Mouse (Mus musculus): ENCODE data around the gene Dock7. TPM values are rescaled to one million over a fixed set of nuclear protein-coding genes. Genes with fewer than 3 reads are reported as not detected.
"Not testable (repeated sequence)": the region's sequence is repeated elsewhere in the genome, so short reads cannot be mapped to it uniquely, and the experiment has no call there.

Dock7 gene
- total and polyA plus RNA-seq, 2 experiments from 2014 or later = 36.8 to 82.3 TPM

GRCm38 (mm10) chr4:98960243-98960642, 160.5 kb downstream of the Dock7 start:
- WGBS = 93% methylated on average over 3 of the region's 3 CpGs
- no peak overlapping the region for H3K9ac ChIP-seq (replicated peaks; ENCODE audit: low read length, poor library complexity, severe bottlenecking)
- H3K36me3 ChIP-seq (ENCODE audit: insufficient read depth, low read length) = peaks cover 34% of the 10 kb centered on the region
- H3K4me2 ChIP-seq (ENCODE audit: low read depth, low read length, poor library complexity, severe bottlenecking) = no peak overlapping the region
- no peaks in the 10 kb centered on the region for H3K9me3 ChIP-seq (ENCODE audit: low read length)
- H3K4me3 ChIP-seq (ENCODE audit: low read depth, low read length) = no peak overlapping the region
- H3K27ac ChIP-seq (ENCODE audit: low read depth, low read length) = no peak overlapping the region
- no peak for ATAC-seq (ENCODE audit: low FRiP score)
- no peaks in the 10 kb centered on the region for H3K4me1 ChIP-seq (ENCODE audit: insufficient read depth, low read length)
- no peaks in the 10 kb centered on the region for H3K27me3 ChIP-seq (ENCODE audit: insufficient read depth, low read length)
- no peak for DNase-seq (ENCODE audit: low spot score)
- TF ChIP-seq CTCF (IDR thresholded peaks at IDR 0.05) = no peak

DNA sequence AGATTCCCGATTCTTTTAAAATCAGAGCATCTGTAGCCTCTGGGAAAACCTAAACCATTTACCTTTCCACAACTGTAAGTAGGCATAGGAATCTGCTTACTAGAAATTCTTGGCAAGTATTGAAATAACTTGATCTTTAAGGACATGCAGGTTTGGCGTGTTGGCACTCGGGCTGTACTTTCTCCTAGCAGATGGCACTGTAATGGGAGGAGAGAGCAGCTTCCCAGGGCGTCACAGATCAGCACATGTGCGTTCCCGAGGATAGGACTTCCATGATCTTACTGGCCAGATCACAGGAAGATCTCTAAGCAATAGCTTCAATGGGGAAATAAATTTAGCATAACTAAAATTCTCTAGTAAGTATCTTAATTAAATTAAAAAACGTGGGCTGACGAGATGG, 164.7 kb downstream of the Dock7 start:
- WGBS = 96% methylated on average over 8 of the region's 8 CpGs

DNA sequence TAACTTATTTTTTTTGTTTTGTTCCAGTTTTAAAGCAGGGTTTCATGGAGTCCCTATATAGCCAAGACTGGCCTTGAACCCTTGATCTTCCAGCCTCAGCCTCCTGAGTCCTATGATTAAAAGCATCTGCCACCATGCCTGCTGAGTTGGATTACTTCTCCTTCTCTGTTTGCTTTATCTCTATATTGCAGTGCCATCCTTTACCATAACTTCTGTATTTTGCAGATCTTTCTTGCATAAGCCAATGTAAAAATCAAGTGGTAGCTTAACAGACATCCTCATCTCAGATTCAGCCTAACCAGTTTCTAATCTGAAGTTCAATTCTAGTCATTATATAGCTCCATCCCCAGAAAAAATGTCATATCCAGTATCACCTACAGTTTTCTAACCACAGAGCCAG, 170.2 kb downstream of the Dock7 start:
- Histone ChIP-seq H3K27me3 (ENCODE audit: insufficient read depth, low read length) (no peaks in the 10 kb centered on the region), H3K36me3 (ENCODE audit: insufficient read depth, low read length) (peaks cover 8% of the 10 kb centered on the region), H3K4me1 (ENCODE audit: insufficient read depth, low read length) (no peaks in the 10 kb centered on the region), H3K9ac (replicated peaks; ENCODE audit: low read length, poor library complexity, severe bottlenecking) (no peak overlapping the region), H3K9me3 (ENCODE audit: low read length) (no peaks in the 10 kb centered on the region), H3K4me3 (ENCODE audit: low read depth, low read length) (no peak overlapping the region), H3K4me2 (ENCODE audit: low read depth, low read length, poor library complexity, severe bottlenecking) (no peak overlapping the region), H3K27ac (ENCODE audit: low read depth, low read length) (no peak overlapping the region)
- no peak for ATAC-seq (ENCODE audit: low FRiP score)
- TF ChIP-seq CTCF (IDR thresholded peaks at IDR 0.05) = no peak
- no peak for DNase-seq (ENCODE audit: low spot score)

More for the DNA sequence above, 164.7 kb downstream of the Dock7 start:
- Histone ChIP-seq H3K4me2 (ENCODE audit: low read depth, low read length, poor library complexity, severe bottlenecking) (no peak overlapping the region), H3K27ac (ENCODE audit: low read depth, low read length) (no peak overlapping the region), H3K27me3 (ENCODE audit: insufficient read depth, low read length) (no peaks in the 10 kb centered on the region), H3K4me3 (ENCODE audit: low read depth, low read length) (no peak overlapping the region), H3K36me3 (ENCODE audit: insufficient read depth, low read length) (peaks cover 31% of the 10 kb centered on the region; the same call in 1 of the 2 replicates), H3K9me3 (ENCODE audit: low read length) (no peaks in the 10 kb centered on the region), H3K4me1 (ENCODE audit: insufficient read depth, low read length) (no peaks in the 10 kb centered on the region), H3K9ac (replicated peaks; ENCODE audit: low read length, poor library complexity, severe bottlenecking) (no peak overlapping the region)
- TF ChIP-seq CTCF (IDR thresholded peaks at IDR 0.05) = no peak
- DNase-seq (ENCODE audit: low spot score) = no peak
- no peak for ATAC-seq (ENCODE audit: low FRiP score)

DNA sequence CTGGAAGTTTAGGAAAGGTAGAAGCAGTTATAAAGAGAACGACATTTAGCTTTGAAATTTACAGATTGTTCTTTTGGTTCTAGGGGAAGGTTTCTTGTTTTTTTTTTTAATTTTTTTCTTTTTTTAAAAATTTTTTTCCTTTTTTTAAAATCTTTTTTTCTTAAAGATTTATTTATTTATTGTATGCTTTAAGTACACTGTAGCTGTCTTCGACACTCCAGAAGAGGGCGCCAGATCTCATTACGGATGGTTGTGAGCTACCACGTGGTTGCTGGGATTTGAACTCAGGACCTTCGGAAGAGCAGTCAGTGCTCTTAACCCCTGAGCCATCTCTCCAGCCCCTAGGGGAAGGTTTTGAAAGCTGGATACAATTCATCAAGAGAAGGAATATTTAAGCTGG, 182.5 kb downstream of the Dock7 start:
- H3K27me3 ChIP-seq (ENCODE audit: insufficient read depth, low read length); H3K4me2 ChIP-seq (ENCODE audit: low read depth, low read length, poor library complexity, severe bottlenecking); H3K9me3 ChIP-seq (ENCODE audit: low read length); ATAC-seq (ENCODE audit: low FRiP score); H3K27ac ChIP-seq (ENCODE audit: low read depth, low read length); H3K9ac ChIP-seq (replicated peaks; ENCODE audit: low read length, poor library complexity, severe bottlenecking); DNase-seq (ENCODE audit: low spot score); H3K4me1 ChIP-seq (ENCODE audit: insufficient read depth, low read length); H3K4me3 ChIP-seq (ENCODE audit: low read depth, low read length): not testable (repeated sequence)
- 87% methylated on average over 6 of the region's 6 CpGs for WGBS
- H3K36me3 ChIP-seq (ENCODE audit: insufficient read depth, low read length) = peaks cover 26% of the 10 kb centered on the region
- TF ChIP-seq CTCF (IDR thresholded peaks at IDR 0.05) = peak; percentile 32

- no peak for TF ChIP-seq CTCF (IDR thresholded peaks at IDR 0.05)
These were observed 184.7 kb downstream of the Dock7 start for GRCm38 (mm10) chr4:98936036-98936435.

DNA sequence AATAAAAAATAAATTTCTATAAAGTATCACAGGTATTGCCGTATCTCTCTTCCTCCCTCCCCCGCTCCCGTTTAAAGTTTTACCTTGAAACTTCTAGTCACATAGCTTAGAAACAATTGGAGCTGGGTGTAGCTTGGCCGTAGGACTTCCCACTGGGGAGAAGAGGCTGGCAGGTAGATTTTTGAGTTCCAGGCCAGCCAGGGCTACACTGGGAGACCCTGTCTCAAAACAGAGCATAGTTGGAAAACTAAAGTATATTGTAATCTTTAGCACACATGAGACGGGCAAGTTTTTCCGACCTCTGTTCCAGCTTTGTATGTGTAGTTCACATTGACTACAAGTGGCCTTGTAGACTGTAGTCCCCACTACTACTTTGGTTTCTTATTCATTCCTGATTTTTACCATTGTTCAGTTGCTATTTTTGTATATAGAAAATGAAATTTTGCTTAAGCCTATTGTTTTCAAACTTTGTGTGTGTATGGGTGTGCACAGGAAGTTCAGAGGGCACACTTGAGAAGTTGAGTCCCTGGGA, 195.4 kb downstream of the Dock7 start:
- DNase-seq (ENCODE audit: low spot score) (no peak), ATAC-seq (ENCODE audit: low FRiP score) (no peak)
- WGBS = 21% methylated on average over 6 of the region's 6 CpGs
- TF ChIP-seq CTCF (IDR thresholded peaks at IDR 0.05) = no peak
- Histone ChIP-seq H3K9ac (replicated peaks; ENCODE audit: low read length, poor library complexity, severe bottlenecking) (no peak overlapping the region), H3K9me3 (ENCODE audit: low read length) (no peaks in the 10 kb centered on the region), H3K4me2 (ENCODE audit: low read depth, low read length, poor library complexity, severe bottlenecking) (no peak overlapping the region), H3K27ac (ENCODE audit: low read depth, low read length) (no peak overlapping the region), H3K4me1 (ENCODE audit: insufficient read depth, low read length) (peaks cover 4% of the 10 kb centered on the region; the same call in 1 of the 2 replicates), H3K27me3 (ENCODE audit: insufficient read depth, low read length) (no peaks in the 10 kb centered on the region), H3K4me3 (ENCODE audit: low read depth, low read length) (peak overlapping the region; percentile 91; the same call in 1 of the 2 replicates), H3K36me3 (ENCODE audit: insufficient read depth, low read length) (no peaks in the 10 kb centered on the region)

More at GRCm38 (mm10) chr4:98936036-98936435, 184.7 kb downstream of the Dock7 start:
- H3K4me3 ChIP-seq (ENCODE audit: low read depth, low read length) = no peak overlapping the region
- H3K9me3 ChIP-seq (ENCODE audit: low read length) = no peaks in the 10 kb centered on the region
- WGBS = 89% methylated on average over 6 of the region's 6 CpGs
- H3K27me3 ChIP-seq (ENCODE audit: insufficient read depth, low read length) = no peaks in the 10 kb centered on the region
- no peak overlapping the region for H3K27ac ChIP-seq (ENCODE audit: low read depth, low read length)
- ATAC-seq (ENCODE audit: low FRiP score) (no peak), DNase-seq (ENCODE audit: low spot score) (no peak)
- H3K36me3 ChIP-seq (ENCODE audit: insufficient read depth, low read length) = peaks cover 23% of the 10 kb centered on the region
- no peak overlapping the region for H3K9ac ChIP-seq (replicated peaks; ENCODE audit: low read length, poor library complexity, severe bottlenecking)
- no peaks in the 10 kb centered on the region for H3K4me1 ChIP-seq (ENCODE audit: insufficient read depth, low read length)
- H3K4me2 ChIP-seq (ENCODE audit: low read depth, low read length, poor library complexity, severe bottlenecking) = no peak overlapping the region

Measured in midbrain, postnatal 0 days (tissue).